Mouse (Mus musculus) lung, postnatal 14 days (tissue): ENCODE results near the gene Zdhhc11.
"Not testable (repeated sequence)": the region's sequence is repeated elsewhere in the genome, so short reads cannot be mapped to it uniquely, and the experiment has no call there.

Source experiments
- DNase-seq: peaks from one replicate; pipeline ENCODE4 v3.0.0; 2021

Zdhhc11 gene

GRCm38 (mm10) chr13:73963551-73963950, at the start of gene Zdhhc11:
Gene Zdhhc11, plus strand, starts transcription at chr13:73963851.
- DNase-seq, result no peak

GRCm38 (mm10) chr13:73932201-73932600, 31.4 kb upstream of the Zdhhc11 start:
- no peak for DNase-seq

- DNase-seq, result no peak
Measured at GRCm38 (mm10) chr13:73936938-73937320, 26.7 kb upstream of the Zdhhc11 start.

GRCm38 (mm10) chr13:73937321-73938176, 26.1 kb upstream of the Zdhhc11 start, which contains the start of the genes Trip13 and Brd9:
Gene Trip13, minus strand, starts transcription at chr13:73937784.
Gene Brd9, plus strand, starts transcription at chr13:73937811.
- DNase-seq, result peak; percentile 94

GRCm38 (mm10) chr13:73938177-73938560, 25.5 kb upstream of the Zdhhc11 start:
- no peak for DNase-seq

GRCm38 (mm10) chr13:73939101-73939500, 24.6 kb upstream of the Zdhhc11 start:
- DNase-seq, result no peak

GRCm38 (mm10) chr13:73944606-73945005, 19.0 kb upstream of the Zdhhc11 start:
- no peak for DNase-seq

- no peak for DNase-seq
Measured at GRCm38 (mm10) chr13:73953551-73954130, 10.0 kb upstream of the Zdhhc11 start.

GRCm38 (mm10) chr13:73954666-73955065, 9.0 kb upstream of the Zdhhc11 start:
- DNase-seq, result no peak

GRCm38 (mm10) chr13:73955531-73955930, 8.1 kb upstream of the Zdhhc11 start:
- no peak for DNase-seq

- DNase-seq, result no peak
Measured at GRCm38 (mm10) chr13:73960117-73960652, 3.5 kb upstream of the Zdhhc11 start.

- DNase-seq, result no peak
Measured at GRCm38 (mm10) chr13:73961177-73961576, 2.5 kb upstream of the Zdhhc11 start.

- DNase-seq, result peak; percentile 84
Measured at GRCm38 (mm10) chr13:73970545-73971448, 7.1 kb downstream of the Zdhhc11 start.

GRCm38 (mm10) chr13:73974523-73974922, 10.9 kb downstream of the Zdhhc11 start:
- peak; percentile 20 for DNase-seq

GRCm38 (mm10) chr13:73976935-73977334, 13.3 kb downstream of the Zdhhc11 start:
- no peak for DNase-seq

GRCm38 (mm10) chr13:73990325-73990724, 26.7 kb downstream of the Zdhhc11 start:
- no peak for DNase-seq

- no peak for DNase-seq
Measured at GRCm38 (mm10) chr13:73990761-73991160, 27.1 kb downstream of the Zdhhc11 start.

- DNase-seq, result no peak
Measured at GRCm38 (mm10) chr13:73991267-73991666, 27.6 kb downstream of the Zdhhc11 start.

GRCm38 (mm10) chr13:73996456-73996855, 32.8 kb downstream of the Zdhhc11 start:
- no peak for DNase-seq

- DNase-seq, result no peak
Measured at GRCm38 (mm10) chr13:74000519-74000918, 36.9 kb downstream of the Zdhhc11 start.

GRCm38 (mm10) chr13:74000961-74001360, 37.3 kb downstream of the Zdhhc11 start:
- no peak for DNase-seq

- DNase-seq, result no peak
Measured at GRCm38 (mm10) chr13:74001492-74001891, 37.8 kb downstream of the Zdhhc11 start.

GRCm38 (mm10) chr13:74006881-74007280, 43.2 kb downstream of the Zdhhc11 start:
- not testable (repeated sequence) for DNase-seq
